Mouse (Mus musculus): ENCODE results near the gene Tshb.

Tshb gene

DNA sequence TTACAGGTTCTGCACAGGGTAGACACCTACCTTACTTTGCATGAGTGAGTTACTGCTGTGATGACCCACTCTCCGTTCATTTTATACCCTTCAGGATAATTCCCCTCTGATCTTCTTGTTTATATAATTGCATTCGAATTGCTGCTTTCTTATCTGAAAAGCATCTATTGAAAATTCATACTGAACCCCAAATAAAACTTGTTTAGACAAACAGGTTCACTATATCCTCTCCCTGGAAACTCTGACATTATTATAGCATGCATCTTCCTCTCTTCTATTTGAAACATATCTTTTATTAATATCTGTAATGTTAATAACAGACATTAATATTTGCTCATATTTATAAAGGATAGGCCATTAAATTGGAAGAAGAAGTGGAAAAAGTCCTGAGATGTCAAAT, at the start of gene Tshb:
Gene Tshb, minus strand, starts transcription at position 101 of the 400 bp plus-strand sequence.
- no peak for DNase-seq

DNA sequence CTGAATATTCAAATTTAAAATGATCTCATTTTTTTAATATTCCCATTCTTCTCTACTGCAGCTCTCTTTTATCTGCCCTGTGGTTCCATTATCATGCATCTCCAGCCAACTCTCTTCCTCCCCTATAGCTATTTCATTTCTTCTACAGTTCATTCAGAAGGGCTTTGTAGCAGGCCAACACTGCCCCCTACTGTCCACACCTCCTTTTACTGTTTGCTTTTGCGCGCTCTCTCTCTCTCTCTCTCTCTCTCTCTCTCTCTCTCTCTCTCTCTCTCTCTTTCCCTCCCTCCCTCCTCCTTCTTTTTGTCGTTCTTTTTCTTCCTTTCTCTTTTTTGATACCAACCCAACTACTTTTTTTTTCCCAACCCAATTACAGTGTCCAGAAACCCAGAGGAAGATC, 21.4 kb upstream of the Tshb start:
- peak; percentile 91 to 95 for DNase-seq

DNA sequence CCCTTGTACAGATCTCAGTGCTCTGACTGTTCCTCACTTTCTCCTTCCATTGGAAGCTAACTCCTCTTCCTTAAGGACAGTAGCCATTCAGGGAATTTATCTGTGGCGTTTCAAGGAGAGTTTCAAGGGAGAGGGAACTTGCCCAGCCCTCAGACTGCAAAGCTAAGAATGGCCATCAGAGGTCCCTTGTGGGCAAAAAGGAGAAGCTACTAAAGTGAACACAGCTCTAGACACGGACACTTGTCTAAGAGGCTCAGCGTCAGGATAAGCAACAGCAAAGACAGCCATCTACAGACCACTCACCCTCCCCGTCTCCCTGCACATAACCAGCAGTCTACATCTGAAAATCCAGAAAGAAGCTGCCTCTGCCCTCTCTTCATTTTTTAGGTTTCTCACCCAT, 4.9 kb upstream of the Tshb start:
- DNase-seq: peak in 1 of 2 experiments; percentile 25

DNA sequence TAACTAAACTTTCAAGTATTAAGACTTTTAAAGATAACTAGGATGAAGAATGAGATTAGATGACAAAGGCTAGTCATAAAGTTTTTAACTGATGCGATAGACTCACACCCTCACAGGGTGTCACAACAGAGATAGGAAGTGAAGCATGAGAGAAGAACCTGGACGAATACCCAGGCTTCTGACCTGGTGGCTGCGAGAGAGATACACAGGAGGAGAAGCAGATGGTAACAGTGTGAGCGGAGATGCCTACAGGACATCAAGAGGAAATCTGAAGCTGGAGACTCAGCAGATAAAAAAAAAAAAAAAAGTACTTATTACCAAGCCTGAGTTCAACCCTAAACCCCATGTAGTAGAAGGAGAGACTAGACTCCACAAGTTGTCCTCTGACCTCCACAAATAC, 9.5 kb downstream of the Tshb start:
- peak; percentile 47 to 74 for DNase-seq

DNA sequence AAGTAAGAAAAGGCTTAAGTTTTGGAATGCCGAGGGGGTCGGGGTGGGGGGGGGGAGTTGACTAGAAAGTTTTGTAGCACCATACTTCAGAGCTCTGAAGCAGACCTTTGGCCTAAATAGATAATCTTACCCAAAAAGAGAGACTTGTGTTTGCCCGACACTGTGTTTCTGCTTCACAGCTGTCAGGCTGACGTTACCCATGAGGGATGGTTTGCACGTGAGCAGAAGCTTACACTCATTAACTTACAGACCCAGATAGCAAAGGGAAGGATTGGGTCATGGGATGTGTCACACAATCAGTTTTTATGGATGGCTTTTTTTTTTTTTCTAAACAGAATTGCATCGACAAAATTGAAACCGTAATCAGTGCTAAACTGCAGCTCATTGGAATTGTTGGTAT, 17.7 kb downstream of the Tshb start:
- no peak for DNase-seq

DNA sequence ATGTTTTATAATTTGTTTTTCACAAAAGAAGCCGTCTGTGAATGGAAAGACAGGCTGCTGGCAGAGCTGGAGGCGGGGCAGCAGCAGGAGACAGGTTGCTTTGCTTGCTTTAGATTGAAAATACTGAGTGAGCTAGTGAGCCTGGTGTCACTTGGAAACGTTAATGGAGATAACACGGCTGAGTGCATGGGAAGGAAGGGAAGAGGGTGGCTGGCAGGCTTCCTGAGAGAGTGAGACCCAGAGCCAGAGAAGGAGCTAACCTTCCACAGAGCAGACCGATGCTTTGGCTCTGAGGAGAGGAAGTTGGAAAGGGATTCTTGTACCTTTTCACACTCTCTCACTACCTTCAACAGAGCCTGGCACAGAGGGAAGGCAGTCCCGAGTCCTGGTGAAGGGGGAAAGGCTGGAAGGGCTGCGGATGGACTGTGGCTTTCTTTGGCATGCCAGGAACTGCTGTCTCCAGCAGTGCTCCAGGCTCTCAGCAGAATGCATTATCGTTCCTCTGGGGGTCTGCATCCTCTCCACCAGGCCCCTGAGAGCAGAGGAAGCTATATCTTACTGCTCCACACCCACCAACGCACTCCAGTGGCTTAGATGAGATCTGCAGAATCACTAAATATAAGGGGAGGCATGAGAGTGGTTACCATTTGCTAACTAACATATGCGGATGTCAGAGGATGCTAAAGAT, 18.7 kb downstream of the Tshb start:
- DNase-seq: peak; percentile 88 to 92

DNA sequence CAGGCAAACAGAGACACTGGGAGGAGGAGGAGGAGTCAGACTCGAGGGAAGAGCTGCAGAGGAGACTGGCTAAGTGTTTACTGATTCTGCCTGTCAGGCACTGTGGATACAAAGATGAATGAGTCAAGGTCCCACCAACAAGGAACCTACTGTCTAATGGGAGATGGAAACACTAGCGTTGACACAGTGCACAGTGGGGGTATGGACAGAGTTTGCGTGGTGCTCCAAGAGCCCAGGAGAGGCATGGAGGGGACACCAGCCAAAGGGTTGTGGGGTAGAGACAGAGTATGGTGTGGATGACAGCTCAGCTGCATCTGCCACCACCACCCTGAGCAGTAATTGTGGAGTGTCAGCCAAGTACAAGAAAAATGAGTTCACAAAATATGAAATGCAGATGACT, 20.1 kb downstream of the Tshb start:
- DNase-seq: peak in 1 of 2 experiments; percentile 12

DNA sequence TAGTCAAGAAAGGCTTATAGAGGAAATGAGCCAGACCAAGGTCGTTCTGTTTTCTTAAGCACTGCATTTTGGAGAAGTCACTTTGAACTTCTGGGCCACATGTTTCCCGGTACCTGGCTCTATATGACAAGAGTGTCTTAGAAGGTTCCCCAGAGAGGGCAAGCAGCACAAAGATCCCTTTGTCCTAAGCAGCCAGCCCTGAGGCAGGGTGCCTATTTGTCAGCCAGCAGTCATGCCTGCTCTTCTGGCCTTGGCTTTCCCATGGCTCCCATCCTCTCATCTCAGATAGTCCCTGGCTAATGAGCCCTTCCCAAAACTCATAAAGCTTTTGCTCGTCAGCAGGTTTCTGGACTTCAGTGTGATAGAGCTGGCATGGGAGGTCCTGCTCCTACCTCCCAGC, 22.3 kb downstream of the Tshb start:
- DNase-seq: peak in 1 of 2 experiments; percentile 2

DNA sequence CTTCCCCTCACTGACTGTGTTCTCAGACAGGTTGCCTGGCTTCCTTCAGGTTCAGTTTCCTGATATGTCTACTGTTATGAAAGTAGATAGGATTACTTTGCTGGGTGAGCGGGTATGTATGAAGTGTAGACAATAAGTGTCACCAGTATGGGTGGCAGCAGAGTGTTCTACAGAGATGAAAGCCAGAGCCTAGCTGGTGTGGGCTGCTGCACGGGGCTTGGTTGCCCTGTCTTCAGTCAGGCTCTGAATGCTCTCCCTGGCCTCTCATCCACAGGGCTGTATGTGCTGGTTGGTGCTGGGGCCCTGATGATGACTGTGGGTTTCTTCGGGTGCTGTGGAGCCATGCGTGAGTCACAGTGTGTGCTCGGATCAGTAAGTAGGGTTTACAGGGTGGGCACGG, 25.5 kb downstream of the Tshb start:
- DNase-seq: no peak

DNA sequence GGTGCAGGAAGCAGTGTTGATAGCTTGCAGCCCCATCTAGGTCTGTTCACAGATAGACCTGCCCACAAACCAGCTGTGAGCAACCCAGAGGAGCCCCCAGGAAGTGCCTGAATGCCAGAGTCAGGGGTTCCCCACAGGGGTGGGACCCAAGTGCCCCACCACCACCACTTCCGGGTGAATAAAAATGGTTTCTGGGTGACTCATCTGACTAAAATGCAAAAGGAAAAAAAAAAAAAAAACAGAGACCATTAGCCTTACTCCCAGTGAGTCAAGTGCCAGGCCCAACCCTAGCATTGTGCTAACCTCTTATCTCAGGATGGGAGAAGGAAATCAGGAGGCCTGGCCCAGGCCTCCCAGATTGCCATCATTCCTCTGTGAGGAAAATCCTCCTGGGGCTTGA, 26.7 kb downstream of the Tshb start:
- DNase-seq: no peak

DNA sequence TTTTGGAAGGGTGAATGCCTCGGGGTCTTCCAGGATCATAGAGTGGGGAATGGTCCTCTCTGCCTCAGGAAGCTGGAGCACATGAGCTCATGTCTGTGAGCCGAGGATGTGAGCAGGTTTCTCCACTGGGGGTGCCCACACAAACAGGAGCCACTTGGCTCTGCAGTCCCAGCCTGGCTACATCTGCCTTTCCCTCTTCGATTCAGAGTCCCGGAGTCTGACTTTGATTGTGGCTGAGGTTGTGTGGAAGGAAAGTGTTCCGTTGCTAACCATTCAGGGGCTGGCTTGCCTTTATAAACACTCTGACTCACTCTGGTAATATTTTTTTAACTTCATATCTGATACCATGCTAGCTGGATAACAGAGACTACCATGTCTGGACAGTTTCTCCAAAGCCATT, 30.1 kb downstream of the Tshb start:
- no peak for DNase-seq

DNA sequence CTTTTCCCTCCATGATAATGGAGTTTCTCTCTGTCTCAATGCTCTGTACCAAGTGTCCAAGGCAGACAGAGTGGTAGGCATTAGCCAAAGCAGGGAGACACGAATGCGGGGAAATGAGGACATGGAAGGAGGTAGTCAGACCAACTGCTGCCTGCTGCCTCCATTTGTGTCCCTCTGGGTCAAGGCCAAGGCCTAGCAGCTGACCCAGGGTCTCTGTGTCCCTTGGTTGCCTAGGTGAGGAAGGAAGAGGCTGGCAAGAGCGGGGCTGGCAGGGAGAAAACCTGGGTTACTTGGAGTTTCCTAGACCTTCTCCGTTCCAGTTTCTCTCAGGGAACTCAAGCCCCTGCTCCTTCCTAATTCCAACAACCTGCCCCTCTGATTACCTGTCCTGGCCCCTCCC, 30.5 kb downstream of the Tshb start:
- DNase-seq: peak in 1 of 2 experiments; percentile 58

DNA sequence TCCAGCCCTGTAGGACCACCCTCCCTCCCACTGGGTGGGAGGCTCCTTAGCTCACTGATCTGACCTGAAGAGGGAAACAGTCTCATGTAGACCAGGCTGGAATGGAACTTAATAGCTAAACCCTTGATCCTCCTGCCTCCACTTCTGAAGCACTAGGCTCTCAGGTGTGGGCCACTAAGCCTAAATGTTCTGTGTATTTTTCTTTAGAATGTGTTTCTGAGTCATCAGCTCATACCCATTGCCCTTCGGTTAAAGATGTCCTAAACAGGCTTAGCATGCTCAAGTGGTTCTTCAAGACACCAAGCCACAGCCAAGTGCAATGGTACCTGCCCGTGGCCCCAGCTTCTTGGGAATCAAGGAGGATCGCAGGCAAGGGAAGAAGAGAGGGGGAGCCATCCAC, 31.0 kb downstream of the Tshb start:
- no peak for DNase-seq

DNA sequence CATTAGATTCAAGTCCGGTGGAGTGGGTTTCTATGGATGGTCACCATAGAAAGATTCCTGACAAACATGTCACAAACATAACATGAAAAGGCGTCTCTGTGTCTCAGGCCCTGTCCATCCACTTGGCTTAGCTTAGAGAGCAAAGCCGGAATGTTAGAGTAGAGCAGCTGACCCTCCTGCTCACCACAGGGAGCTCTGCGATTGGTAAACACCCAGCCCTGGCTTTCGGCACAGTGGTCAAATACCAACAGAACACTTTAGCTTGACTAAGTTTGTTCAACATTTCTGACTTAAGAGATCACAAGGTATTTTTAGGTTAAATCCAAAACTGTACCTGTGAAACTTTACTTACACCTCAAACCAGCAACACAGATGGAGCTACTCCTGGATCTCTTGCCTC, 31.4 kb downstream of the Tshb start:
- no peak for DNase-seq

DNA sequence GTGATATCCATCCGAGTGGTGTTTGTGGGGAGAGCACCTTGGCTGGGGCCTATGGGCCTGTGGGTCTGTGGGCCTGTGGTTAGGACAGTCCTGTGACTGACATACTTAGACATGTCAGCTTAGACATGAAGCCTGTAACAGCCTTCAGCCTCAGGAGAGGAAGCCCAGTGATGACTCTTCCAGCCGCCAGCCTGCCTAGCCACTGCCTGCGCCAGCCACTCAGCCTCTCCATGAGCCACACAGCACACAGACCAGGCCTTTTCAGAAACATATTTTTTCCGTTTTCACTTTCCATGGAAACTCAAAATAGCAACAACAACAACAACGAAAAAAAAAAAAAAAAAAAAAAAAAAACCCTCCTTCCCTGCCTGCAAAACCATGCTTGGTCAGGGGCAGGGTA, 33.8 kb downstream of the Tshb start:
- DNase-seq: no peak

DNA sequence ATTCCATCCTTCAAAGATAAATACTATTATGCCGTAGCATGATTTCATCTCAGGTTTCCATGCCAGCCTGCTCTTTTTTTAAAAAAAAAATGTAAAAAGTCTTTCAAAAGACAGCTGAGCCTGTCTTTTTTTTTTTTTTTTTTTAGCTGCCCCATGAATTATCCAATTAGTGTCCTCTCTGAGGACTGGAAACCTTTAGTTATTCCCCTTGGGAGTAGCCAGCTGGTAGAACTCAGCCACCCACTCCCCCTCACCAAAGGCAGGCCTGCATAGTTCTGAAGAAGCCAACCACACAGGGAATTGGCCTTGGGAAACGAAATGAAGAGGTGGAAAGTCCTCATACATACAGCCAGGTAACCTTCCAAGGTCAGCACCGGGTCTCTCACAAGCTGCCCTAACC, 34.5 kb downstream of the Tshb start:
- DNase-seq: no peak

DNA sequence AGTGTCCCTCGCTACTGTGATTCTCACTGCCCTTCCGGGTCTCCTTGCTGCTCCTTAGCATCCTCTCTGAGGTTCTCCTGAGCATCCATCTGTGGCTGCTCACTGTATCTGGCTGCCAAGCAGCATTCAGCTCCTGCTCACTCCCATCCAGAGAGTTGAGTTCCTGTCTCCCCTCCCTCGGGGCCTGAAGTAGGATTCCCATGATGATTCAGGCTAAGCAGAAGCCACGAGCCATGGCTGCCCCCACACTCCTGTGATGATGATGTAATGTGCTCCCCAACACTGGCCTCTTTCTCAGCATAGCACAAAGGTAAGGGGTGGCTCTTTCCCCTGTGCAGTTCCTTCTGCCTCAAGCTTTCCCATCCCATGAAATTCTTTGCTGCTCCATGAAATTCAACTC, 36.3 kb downstream of the Tshb start:
- DNase-seq: peak in 1 of 2 experiments; percentile 8

DNA sequence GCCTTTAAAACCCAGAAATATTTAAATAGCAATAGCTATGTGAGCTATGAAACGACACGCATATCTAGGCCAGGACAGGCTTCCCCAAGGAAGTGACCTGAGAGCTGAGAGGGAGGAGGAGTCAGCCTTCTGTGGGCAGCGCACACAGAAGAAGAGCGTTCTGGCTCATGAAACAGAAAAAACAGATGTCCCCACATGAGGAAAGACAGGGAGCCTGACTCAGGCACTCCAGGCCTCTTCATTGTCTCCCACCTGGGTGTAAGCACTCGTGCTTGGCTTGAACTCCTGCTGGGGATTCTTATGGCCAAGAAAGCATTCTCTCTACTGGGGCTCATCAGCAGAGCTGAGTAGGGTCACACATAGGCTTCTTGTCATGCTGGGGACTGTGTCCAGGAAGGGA, 37.9 kb downstream of the Tshb start:
- no peak for DNase-seq

DNA sequence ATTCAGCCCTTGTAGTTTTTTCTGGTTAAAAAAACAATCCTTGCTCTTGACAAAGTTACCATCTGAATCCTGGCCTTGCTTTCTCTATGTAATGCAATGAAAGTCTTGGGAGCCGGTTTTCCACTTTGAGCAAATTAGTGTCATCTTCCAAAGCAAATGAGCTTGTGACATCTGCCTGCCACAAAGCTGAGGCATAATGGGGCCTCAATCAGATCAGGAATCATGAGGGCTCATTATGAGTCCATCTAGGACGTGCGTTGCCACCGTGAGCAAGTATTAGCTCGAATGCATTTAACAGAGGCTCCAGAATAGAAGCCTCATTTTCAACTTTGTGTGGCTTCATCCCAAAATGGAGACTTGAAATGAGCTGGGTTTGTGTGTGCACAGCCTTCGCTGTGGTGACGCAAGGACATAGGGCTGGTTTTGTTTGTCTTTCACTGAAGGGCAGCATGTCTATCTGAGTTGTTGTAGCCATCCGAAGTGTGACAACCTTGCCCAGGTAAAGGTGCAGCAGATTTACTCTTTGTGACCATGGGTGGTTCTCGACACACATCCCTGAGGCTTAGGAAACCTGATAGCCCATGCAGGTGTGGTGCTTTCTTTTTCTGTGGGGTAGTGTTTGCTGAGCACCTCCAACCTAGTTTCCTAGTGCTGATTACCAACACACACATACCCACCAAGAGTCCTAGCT, 38.6 kb downstream of the Tshb start:
- no peak for DNase-seq

DNA sequence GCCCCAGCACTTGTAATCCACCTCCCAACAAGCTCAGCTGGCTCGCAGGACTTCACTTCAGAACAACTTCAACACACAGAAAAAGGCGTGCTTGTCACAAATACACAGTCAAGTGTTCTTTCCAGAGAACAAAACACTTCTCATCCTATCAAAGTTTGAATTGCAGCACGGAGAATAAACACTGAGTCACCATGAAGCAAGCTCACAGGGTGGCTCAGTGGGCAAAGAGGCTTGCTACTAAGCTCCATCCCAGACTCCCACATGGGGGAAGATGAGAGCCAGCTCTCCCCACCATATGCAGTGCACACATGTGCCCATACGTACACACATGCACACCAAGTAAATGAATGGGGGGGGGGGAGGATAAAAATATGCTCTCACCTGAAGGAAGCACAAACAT, 39.3 kb downstream of the Tshb start:
- DNase-seq: no peak

DNA sequence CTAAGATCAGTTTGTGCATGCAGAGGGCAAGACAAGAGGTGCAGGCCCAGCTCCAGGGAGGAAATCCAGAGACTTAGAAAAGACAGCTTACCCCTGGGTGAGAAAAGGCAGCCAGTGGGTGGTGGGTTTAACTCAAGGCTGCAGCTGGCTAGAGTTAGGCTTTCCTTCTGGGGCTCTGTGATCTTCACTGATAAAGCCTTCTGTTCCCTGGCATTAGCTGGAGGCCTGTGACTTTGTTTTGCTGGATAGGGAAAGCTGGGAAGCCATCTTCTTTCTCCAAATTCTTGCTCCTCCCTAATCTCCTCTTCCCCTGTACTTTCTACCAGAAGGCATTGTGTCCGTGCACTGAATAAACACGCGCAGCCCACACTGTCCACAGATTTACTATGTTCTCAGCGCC, 39.8 kb downstream of the Tshb start:
- no peak for DNase-seq

DNA sequence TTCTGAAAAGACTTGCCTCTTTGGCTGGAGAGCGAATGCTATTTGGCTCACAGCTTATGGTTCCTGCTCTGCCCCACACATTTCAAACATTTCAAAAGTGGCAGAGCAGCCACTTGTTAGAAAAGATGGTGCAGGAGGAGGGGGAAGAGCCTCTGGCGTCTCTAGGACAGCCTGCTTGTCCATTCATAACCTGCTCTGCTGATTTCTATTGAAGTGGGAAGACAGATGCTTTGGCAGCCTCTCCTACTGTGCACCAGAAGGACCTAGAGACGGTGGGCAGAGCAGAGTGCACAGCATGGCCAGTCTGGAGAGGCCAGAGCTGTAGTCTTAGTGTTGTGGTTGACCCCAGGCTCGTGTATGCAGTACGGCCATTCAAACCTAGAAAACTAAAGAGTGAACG, 43.6 kb downstream of the Tshb start:
- DNase-seq: no peak

DNA sequence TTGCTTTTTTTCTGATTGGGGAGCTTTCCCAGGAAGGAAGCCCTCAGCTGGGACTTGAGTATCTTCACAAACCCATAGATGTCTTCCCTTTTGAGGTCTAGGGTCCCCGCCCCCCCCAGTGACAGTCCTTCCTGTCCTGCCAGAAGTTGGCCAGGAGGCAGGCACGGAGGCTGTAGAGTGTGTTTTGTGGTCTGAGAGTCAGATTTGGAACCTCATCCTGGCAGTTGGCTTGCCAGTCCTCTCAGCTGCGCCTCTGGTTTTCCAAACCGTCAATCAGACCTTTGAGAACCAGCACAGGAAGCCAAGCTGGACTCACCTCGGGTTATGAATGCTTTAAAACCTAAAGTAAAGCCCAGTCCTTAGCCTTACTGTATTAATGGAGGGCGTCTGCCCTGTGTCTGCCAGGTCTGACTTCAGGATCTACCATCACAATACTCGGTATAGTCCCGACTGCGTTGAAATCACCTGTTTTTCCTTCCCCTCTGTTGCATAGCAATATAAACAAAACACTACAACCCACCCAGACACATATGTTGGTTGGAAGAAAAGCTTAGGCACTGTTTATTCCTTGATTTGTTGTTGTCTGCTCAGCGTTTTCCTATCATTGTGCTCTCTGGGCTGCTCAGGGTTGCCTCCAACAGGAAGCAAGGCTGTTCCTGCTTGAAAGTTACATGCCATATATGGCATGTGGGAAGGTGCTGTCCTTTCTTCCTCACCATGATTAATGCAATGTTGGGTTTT, 44.2 kb downstream of the Tshb start:
- DNase-seq: peak; percentile 44 to 51

DNA sequence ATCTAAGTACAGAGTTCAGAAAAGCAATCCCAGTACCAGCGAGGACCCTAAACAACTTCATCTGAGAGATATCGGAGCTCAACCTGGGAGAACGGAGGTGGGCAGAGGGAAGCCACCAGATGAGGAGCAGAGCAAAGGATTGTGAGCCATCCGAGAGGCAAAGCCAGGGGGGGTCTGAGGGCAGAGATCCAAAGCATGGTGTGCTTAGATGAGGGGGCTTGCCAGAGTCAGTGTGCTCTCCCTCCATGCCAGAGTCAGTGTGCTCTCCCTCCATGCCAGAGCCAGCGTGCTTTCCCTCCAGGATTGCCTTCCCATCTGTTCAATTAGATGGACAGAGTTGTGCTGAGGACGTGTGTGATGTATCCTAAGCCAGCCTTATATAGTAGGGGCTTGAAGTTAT, 45.4 kb downstream of the Tshb start:
- DNase-seq: peak; percentile 80 to 89

All from cerebellum, postnatal 14 days (tissue).